Mouse (Mus musculus) neutrophil, adult 5-6 weeks (primary cell): ENCODE data around the gene Cmip. TPM values are rescaled to one million over a fixed set of nuclear protein-coding genes. Genes with fewer than 3 reads are reported as not detected.

Source experiments
- ATAC-seq: fragments of 151-379, 151-347 bp; 2 replicates; pipeline ENCODE4 v1.8.0; 2017; ENCODE audit warnings: mild to moderate bottlenecking, moderate TSS enrichment; ENCODE audit not compliant: insufficient number of reproducible peaks, poor library complexity, low FRiP score, severe bottlenecking; ENCODE audit errors: extremely low read depth
- total RNA-seq: library from RNA; stranded (forward); fragments of 200-1000 nt; gene quantifications from 2 replicates; pipeline ENCODE4 v1.2.3, GENCODE M21; 2017

Gene Cmip
- total RNA-seq, 1 experiment from 2014 or later = 74.6 TPM

DNA sequence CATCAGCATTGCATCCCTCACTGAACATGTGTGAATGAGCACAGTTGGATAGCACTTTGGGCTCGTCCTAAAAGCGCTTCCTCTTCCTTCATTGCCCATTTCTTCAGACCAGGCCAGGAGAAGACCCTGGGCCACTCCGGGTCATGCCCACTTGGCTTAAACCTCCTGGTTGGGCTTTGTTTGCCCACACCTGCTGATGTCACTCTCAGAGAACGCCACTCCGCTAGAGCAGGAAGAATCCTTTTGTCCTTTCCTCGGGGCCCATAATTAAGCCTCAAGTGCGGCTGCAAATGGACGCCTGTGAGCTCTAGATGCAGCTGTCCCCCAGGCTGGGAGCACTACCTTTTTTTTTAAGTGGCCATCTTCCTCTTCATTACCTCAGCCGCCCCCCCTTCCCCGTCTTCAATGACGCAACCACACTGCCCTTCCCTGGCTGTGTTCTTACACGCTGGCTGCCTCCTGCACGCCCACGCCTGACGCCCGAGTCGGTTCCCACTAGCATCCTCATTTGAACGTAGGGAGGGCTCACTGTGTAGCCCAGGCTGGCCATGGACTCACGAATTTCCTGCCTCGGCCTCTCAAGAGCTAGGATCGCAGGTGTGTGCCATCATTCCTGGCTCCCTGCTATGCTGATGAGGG, 171.8 kb downstream of the Cmip start:
- ATAC-seq = no peak

DNA sequence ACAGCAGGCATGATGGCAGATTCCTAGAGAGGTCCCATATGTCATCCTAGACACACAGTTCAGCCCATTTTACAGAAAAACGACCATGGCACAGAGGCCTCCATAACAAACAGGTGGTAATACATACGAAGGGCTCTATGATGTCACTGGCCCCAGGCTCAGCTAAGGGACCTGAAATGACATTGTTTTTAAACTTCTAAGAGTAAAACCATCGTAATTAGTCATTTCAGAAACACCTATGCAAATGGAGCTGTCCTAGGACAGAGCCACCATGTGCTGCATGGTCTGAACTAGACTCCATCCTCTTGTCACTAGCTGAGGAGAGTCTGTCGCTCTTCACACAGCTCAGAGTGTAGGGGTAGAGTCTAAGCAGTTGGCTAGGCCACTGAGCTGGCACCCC, 173.8 kb downstream of the Cmip start:
- no peak for ATAC-seq

DNA sequence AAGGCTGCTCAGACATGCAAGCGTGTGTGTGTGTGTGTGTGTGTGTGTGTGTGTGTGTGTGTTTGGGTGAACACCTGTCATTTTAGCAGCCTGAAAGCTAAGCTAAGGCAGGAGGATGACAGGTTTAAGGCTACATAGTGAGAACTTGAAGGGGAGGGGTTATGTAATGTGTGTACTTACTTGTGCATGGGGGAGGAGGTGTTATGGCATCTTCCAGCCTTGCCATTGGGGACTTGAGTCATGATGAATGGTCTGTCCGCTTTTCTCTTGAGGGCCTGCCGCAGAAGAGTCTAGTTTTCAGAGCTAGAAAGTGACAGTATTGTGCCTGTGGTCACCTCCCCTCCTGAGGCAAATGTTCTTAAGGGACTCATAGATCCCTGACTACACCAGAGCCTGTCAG, 174.7 kb downstream of the Cmip start:
- ATAC-seq = no peak

DNA sequence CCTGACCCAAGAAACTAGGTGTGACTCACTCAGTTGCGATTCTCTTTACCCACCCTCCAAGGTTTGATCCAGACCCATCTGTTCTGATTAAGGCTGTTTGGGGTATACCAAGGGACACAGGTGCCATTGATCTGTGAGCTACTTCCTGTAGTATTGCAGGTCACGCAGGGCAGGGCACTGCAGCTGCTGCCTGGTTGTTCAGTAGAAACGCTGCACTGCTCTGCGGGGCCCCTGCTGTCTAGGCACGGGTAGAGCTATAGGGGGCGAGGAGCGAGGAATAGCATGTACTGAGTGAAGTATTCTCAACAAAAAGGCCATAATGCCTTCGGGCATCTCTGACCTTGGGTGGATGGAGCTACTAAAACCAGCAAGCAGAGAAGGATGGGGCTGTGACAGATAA, 175.2 kb downstream of the Cmip start:
- ATAC-seq = no peak

DNA sequence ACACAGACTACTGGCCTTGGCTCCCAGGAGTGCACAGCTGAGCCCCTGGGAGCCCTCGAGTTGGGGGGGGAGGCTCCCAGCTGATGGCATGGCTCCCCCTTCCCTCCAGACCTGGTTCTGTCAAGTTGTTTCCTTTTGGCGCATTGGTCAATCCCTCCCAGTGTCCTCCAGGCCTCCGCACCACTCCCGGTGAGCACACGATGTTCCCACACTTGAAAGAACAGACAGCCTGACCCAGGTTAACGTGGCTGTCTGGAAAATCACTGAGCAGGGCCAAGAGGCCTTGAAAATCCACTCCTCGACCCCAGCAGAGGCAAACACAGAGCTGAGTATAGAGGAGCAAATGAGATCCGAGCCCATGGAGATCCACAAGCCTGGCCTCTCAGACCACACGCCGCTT, 177.1 kb downstream of the Cmip start:
- ATAC-seq = no peak

DNA sequence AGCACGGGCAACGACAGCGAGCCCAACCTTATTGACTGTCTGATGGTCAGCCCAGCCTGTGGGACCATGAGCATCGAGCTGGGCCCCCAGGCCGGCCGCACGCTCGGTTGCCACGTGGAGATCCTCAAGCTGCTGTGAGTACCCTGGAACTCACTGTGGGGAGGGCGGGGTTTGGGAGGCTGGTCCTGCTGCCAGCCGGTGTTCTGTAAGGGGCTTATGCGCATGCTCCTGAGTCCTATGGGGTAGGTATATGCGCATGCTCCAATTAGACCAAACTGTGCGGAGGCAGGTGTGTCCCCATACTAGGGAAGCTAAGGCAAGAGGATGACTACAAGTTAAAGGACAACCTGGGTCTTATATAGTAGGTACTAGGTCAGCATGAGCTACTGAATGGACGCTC, 179.9 kb downstream of the Cmip start:
- no peak for ATAC-seq

DNA sequence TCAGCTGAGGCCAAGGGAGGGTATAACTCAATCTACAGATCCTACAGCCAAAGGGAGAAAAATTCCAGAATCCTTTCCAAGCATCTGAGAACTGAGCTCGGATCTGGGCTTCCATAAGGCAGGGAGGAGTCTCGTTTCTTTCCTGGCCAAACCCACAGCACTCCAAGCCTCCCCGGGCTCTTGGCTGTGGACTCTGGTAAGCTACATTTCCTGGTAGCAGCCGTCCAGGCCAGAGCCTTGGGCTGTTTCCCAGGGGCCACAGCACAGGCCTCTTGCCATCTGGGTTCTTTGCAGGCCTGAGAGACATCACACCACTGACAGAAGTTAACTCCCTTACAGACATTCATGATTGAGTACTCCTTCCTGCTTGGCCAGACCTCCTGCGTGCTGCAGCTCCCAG, 180.8 kb downstream of the Cmip start:
- ATAC-seq = no peak

DNA sequence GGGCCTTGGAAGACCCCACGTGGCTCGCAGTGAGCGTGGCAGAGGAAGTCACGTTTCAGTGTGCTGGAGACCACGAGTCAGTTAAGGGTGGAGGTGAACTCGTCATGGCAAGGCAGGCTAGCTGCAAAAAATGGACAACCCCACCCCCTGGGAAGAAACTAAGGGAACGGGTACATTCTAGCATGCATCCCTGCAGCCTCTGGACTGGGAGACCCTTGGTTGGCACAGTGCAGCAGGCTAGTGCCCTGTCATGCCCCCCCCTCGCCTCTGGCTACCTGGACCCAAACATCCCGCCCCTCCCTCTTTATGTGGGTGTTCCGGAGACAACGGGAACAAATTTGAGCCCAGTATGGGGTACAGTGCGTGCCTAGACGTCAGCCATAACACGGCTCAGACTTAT, 183.5 kb downstream of the Cmip start:
- ATAC-seq = no peak

DNA sequence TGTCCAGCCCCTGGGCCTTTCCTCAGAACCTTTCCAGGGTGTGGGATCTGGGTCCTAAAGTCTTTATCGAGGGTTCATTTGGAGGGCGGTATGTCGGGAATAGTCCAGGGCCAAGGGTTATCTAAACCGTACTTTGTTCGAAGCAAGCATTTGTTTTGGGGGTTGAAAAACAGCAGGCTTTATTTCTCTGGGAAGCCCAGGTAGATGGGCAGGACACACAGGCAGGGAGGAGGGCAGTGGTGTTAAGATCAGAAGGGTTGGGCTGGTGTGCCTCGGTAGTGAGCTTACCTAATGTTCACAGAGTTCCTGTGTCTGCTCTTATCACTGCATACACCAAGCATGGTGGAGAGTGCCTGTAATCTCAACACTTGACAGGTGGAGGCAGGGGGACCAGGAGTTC, 183.9 kb downstream of the Cmip start:
- no peak for ATAC-seq

DNA sequence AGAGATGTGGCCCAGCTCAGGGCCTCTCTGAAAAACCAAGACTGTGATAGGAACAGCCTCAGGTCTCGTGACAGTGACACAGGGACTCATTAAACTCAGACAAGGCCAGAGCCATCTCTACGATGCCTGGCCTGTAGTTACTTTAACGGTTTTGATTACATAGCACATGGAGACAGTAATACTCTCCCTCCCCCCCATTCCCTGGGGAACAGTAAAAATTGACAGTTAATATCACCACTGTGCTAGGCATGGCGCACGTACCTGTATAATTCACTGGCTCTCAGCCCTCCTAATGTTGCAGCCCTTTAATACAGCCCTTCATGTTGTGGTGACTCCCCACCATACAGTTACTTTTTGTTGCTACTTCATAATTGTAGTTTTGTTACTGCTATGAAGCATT, 188.6 kb downstream of the Cmip start:
- ATAC-seq = no peak

DNA sequence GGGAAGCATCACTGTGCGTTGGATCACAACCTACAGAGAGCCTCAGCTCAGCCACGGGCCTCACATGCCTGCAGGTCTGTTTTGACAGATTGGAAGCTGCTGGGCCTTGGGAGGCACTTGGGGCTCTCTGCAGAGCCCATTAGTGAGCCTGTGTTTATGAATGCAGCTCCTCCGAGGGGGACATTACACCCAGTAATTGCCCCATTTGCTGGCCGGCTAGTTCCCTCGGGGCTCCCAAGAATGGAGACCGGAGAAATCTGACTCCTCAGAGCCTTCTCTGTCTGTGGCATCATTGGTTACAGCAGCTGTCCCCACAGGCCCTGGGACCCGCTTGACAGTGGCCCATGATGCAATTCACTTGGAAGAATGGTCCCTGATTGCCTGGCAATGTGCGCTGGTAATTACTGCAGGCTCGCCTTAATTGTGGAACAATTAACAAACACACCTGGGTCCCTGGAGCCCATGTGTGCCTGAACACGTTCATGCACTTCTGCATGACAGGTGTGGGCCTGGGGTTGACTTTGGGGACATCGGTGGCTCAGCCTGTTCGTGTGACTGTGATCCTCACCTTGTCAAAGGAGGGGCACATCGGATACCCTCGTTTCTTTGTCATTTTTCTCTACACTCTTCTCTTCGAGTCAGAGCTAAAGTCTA, 189.6 kb downstream of the Cmip start:
- no peak for ATAC-seq

DNA sequence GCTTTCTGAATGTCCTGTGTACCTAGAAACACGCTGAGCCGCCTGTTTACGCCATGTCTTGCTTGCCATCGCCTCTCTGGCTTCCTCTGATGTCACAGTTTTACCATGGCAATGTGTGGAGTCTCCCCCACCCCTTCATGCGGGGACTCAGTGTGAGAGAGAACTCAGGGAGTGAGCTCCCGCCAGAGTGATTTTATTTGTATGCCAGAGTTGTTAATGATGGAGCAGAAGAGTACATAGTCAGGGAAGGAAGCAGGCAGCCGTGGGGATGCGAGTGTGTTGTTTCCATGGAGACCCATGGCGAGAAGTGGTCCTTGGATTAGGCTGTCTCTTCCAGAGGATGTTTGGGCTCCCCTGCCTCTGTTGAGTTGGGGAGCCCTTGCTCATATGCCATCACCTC, 194.2 kb downstream of the Cmip start:
- ATAC-seq = no peak

DNA sequence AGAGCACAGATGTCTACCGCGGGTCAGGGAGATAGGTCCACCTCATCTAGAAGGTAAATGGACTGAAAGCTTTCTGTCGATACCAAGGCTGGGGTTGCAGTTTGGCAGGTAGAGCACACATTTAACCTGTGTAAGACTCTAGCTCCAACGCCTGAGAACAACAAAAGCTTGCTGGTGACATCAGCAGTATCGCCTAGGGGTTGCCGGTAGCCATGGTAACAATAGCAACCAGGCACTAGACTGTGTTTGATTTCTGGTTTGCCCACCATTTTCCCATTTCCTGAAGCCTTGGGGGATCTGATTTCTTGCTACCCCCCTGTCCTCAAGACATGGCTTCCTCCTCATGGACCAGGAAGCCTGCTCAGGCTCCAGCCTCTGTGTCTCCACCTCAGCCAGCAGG, 197.1 kb downstream of the Cmip start:
- ATAC-seq = no peak

DNA sequence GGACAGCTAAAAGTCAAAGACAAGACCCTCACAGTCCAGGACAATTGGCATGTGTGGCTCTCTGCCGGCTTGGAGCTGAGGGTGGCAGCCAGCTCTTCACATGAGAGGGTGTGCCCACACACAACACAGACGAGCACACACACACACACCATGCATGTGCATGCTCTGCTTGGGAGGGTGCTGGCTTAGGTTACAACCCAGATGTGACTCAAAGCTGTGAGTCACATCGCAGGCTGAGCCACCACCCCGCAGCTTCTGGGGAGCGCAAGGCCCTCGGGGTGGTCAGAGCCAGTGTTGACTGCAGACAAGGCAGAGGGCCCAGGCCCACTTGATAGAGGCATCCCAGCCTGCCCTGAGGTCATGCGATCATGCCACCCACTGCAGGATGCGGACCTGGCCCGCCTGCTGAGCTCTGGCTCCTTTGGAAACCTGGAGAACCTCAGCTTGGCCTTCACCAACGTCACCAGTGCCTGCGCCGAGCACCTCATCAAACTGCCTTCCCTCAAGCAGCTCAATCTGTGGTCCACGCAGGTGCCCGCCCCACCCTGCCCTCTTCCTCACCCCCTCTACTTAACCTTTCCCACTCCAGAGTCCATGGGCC, 197.8 kb downstream of the Cmip start:
- ATAC-seq = no peak

DNA sequence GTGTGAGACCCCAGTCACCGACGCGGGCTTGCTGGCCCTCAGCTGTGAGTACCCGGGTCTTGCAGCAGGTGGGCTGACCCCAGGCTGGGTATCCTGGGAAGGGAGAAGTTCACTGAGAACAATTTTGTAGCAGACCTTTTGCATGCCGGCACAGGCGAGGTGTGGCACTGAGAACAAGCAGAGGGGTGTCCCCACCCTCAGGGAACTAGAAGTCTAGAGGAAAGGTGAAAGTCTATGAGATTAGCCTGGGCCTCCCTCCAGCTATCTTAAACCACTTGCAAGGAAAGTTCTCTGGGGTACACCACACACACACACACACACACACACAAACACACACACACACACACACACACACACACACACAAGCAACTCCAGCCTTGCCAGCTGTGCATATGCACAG, 198.8 kb downstream of the Cmip start:
- no peak for ATAC-seq

DNA sequence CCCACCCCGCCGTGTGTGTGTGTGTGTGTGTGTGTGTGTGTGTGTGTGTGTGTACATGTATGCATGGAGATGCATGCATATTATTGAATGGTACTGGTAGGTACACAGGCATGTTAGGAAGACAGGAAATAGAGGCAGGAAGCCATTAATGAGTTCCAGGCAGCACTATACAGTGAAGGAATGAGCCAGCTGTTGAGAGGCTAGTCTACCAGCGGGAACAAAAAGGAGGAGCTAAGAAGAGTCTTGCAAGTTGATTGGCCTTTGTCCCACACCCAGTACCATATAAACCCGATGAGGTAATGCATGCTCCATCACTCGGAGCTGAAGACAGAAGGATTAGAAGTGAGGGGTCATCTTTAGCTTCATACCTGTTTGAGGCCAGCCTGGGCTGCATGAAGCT, 201.6 kb downstream of the Cmip start:
- ATAC-seq = no peak

DNA sequence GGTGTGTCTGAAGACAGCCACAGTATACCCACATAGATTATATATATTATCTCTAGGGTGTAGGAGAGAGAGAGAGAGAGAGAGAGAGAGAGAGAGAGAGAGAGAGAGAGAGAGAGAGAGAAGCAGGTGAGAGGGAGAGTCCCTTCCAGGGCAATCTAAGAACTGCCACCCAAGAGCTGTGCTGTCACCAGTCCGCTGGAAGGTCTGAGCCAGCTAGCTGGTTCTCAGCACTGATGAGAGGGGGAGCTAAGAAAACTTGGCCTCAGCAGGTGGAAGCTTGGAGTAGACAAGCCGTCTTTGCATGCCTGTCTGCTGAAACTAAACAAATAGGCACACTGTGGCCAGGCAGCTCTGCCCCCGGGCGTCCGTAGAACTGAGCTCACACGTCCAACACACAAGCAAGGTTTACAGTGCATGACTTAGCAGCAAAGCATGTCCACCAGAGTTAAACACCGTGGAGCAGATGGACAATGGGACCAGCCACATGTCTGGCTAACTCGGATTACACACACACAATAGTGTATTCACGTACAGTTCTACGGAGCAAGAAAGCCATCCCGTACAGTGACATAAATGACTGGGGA, 205.9 kb downstream of the Cmip start:
- ATAC-seq = no peak

DNA sequence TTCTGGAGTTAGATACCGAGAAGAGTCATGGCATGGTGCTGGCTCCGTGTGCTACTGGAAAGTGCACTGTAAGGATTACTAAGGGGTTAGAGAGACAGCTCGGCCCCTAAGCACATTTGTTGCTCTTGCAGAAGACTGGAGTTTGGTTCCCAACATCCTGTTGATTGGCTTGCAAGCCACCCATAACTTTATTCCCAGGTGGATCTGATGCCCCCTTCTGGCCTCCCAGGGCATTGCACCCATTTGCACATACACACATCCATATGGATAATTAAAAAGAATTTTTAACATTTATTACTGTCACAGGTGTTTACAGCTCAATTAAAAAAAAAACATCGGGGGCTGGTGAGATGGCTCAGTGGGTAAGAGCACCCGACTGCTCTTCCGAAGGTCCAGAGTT, 207.7 kb downstream of the Cmip start:
- ATAC-seq = no peak

DNA sequence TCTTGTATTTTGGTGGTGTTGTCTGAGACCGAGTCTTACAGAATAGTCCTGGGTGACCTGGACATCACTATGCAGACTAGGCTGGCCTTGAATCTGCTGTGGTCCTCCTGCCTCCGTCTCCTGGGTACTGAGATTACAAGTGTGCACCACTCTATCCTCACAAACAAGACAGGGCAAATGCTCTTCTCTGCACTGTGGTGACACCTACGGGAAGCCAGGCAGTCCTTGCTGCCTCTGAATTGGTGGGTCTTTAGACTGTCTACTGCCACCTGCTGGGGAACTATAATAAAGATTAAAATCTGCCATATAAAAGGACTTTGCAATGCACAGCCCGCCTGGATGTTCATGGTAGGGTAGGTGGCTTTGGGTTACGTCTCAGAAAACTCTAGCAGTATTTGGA, 208.4 kb downstream of the Cmip start:
- ATAC-seq = peak; percentile 76

DNA sequence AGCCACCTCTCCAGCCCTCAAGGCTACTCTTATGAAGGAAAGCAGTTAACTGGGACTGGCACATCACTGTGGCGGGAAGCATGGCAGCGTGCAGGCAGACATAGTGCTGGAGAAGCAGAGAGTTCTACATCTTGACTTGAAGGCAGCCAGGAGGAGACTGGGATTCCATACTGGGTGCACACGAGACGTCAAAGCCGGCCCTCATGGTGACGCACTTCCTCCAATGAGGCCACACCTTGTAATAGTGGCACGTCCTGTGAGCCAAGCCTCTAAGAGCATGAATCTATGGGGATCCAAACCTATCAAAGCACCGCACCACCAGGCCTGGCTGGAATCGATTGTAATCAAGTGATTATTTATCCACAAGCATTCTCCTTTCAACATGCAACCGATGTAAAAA, 210.6 kb downstream of the Cmip start:
- ATAC-seq = no peak
